Mouse (Mus musculus): ENCODE data around the gene Klf16.
"Not testable (repeated sequence)": the region's sequence is repeated elsewhere in the genome, so short reads cannot be mapped to it uniquely, and the experiment has no call there.

Klf16 gene

DNA sequence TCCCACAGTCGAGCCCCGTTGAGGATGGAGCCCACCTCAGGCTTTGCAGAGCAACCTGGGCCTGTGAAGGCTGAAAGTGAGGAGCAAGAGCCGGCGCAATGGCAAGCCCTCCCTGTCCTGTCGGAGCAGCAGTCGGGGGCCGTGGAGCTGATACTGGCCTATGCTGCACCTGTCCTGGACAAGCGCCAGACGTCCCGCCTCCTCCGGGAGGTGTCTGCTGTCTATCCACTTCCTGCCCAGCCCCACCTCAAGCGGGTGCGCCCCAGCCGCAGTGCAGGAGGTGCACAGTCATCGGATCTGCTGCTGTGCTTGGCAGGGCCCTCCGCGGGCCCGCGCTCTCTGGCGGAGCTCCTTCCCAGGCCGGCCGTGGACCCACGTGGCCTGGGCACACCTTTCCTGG lies 29.2 kb upstream of the Klf16 start:
- DNase-seq (ENCODE audit: low read depth, low spot score): peak; percentile 67

DNA sequence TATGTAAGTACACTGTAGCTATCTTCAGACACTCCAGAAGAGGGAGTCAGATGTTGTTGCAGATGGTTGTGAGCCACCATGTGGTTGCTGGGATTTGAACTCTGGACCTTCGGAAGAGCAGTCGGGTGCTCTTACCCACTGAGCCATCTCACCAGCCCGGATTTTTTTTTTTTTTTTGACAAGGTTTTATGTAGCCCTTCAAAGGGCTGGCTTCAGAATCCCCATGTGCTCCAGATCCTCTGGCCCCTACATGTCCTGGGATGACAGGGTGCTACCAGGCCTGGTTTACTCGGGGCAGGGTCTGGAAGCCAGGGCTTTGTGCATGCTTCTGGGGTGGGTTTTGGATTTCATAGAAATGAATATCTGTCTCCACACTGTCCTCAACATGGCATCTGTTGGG lies 28.6 kb upstream of the Klf16 start, which contains the start of gene Gm49322:
Gm49322 (plus strand) TSS at position 301 of the 400 bp plus-strand sequence.
- DNase-seq (ENCODE audit: low read depth, low spot score): not testable (repeated sequence)

GRCm38 (mm10) chr10:80604988-80605387 lies 27.9 kb upstream of the Klf16 start:
- no peak for DNase-seq (ENCODE audit: low read depth, low spot score)

DNA sequence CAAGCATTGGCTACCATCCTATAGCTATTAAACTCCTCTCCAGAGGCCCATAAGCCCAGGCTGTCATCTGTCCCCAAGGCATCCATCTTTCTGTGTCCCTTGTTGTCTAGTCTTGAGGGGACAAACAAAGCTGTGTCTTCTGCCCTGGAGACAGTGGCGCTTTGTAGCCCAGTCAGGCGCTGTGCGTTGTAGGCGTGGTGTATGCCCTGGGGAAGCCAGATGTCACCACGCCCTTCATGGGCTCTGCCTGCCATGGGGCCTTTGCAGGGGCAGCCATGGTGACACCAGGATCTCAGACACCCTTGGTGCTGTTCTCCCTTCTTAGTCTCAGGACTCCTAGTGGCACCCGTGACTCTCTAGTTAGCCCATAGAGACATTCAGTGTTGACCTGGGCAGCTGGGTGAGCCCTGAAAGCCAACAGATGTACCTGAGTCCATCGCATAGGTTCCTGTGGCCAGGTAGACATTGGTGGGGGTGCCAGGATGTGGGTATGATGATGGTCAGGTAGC lies 26.9 kb upstream of the Klf16 start:
- DNase-seq (ENCODE audit: low read depth, low spot score): peak; percentile 47

- no peak for DNase-seq (ENCODE audit: low read depth, low spot score)
Observed at GRCm38 (mm10) chr10:80603364-80603763, 26.2 kb upstream of the Klf16 start.

DNA sequence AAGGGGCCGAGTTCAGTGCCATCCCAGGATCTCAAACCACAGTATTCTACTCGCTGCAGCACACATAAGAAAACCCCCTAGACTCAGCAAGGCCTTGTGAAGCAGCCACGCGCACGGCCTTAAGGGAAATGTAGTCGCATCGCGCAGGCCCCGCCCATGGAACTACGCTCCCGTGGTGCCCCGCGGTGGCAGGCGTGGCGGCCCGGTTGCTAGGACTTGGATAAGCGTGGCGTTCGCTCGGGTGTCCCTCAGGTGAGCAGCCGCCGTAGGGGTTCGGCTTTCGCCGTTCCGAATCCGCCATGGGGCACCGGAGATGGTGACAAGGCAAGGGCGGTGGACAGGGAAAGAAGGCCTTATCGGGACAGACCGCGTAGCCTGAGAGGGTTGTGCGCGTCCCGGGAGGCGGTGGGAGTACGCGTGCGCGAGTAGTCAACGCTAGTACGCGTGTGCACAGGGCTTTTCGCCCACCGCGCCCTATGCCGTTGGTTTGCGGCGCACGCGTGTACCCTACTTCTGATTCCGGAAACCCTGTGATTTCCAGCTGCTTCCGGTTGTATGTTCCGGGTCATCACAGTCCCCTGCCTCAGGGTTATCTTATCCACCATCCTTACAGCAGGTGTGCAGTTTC lies 25.7 kb upstream of the Klf16 start, which contains the start of the genes Scamp4 and Adat3:
Scamp4 (plus strand) TSS at position 175 of the 628 bp plus-strand sequence.
Adat3 (plus strand) TSS at position 183 of the 628 bp plus-strand sequence.
- peak; percentile 98 for DNase-seq (ENCODE audit: low read depth, low spot score)

DNA sequence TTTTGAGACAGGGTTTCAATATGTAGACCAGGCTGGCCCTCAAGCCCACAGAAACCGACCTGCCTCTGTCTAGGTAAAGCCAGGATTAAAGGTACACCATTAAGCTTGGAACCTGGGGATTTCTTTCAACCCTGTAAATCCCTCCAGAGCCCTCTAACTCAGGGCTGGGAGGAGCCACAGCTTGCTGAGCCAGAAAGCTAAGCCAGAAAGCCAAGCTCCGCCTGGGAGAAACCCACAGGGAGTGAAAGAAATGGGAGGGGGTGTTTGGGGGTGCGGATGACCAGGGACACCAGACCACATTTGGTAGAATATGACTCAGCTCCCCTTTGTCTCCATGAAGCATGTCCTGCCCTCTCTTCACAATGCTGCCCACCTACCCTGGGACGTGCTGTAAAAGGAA lies 19.2 kb upstream of the Klf16 start:
- no peak for DNase-seq (ENCODE audit: low read depth, low spot score)

DNA sequence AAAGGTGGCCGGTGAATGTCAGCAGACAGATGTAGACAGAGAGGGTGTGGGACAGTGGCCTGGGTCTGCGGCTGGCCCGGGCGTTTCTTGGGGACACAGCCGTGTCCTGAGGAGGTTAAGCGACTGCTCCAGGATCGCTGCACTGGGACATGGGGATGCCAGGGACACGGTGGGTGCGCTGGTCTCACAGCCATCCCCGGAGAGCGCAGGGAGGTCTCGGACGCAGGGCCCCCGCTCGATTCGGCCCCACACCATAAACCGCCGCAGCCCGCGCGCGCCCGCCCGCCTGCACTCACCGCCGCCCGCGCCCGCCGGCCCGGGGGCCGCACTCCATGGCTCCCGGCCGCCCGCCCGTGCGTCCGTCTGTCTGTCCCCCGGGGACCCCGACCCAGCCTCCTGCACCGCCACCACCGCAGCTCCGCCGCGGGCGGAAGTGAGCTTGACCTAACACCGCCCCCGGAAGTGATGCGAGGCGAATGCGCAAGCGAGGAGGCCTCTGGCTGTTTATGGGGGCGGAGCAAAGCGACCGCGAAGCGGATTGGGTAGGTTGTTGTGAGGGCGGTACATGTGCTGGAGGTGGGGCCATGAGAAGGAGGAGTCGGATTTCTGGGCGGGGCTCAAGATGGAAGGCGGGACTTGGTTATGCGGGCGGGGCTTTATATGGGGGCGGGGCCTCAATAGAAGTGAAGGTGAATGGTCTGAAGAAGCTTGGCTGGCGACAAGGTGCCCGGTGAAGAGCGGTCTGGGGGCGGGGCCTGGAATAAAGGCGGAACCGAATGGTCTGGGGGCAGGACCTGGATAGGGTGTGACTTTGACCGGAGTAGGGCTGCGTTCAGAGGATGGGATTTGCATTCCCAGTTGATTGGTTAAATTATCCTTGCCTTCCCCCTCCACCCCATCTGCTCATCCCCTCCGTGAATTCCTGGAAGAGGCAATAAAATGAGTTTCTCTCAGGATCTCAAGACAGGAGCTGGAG lies 13.0 kb upstream of the Klf16 start, which contains the start of gene Abhd17a:
Abhd17a (minus strand) TSS at position 463 of the 976 bp plus-strand sequence.
- DNase-seq (ENCODE audit: low read depth, low spot score): peak; percentile 99

DNA sequence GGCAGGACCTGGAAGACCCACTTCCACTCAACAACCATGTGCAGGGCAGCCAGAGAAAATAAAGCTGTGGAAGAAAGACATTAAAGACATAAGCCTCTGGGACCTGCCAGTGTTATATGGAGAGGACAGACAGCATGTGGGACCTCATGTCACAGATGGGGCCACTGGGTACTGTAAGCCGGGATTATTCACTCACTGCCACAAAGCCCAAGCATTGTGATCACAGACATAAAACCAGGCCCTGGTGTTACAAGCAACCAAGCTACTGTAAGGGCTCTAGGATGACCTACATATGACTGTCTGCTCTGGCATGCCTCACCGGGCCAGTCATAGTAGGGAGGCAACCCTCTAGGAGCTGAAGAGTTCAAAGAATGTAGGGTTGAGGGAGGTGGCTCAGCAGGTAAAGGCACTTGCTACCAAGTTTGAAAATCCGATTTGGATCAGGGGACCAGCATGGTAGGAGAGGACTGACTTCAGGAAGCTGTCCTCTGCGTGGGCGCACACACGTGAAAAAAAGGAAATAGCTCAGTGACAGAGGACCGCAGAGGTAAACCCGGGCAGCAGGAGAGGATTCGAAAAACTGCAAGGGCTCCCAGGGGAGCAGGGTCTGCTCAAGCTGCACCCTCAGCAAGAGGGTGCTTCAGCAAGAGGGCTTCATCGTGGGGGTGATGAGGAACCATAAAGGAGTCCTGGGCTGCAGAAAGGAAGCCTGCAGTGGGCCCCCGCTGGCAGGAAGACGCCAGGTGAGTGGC lies 12.2 kb upstream of the Klf16 start:
- DNase-seq (ENCODE audit: low read depth, low spot score): no peak

DNA sequence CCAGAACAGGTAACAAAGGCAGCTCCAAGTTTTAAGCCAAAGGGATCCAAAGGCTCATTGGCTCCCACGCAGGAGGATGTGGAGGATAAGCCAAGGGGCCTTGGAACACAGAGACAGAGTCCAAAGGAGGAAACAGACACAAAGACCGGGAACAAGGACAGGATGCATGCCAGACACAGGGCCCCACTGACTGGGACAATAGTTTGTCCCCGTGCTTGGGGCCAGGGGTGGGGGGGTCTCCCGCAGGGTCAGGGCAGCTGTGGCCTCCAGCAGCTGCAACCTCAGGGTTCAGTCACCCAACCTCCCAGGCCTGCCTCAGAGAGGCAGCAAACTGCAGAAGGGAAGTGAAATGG lies 10.2 kb upstream of the Klf16 start:
- no peak for DNase-seq (ENCODE audit: low read depth, low spot score)

GRCm38 (mm10) chr10:80586407-80587304 lies 9.5 kb upstream of the Klf16 start:
- DNase-seq (ENCODE audit: low read depth, low spot score): no peak

DNA sequence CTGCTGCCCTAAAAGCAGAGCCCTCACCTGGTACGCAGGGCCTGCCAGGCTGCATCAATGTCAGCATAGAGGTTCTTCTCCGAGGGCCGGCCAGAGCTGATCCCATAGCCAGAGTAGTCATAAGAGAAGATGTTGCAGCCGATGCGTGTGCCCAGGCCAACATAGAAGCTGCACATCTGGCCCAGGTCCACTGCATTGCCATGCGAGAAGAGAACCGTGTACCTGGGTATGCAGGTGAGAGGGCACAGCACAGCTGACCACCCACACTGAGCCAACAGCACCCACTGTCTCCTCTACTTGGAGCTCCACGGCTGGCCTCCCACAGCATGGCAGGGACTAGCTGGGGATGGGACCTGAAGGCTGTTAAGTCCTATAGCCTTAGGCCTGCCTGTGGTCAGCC lies 8.5 kb upstream of the Klf16 start:
- no peak for DNase-seq (ENCODE audit: low read depth, low spot score)

- no peak for DNase-seq (ENCODE audit: low read depth, low spot score)
Observed at GRCm38 (mm10) chr10:80584642-80585552, 7.8 kb upstream of the Klf16 start.

DNA sequence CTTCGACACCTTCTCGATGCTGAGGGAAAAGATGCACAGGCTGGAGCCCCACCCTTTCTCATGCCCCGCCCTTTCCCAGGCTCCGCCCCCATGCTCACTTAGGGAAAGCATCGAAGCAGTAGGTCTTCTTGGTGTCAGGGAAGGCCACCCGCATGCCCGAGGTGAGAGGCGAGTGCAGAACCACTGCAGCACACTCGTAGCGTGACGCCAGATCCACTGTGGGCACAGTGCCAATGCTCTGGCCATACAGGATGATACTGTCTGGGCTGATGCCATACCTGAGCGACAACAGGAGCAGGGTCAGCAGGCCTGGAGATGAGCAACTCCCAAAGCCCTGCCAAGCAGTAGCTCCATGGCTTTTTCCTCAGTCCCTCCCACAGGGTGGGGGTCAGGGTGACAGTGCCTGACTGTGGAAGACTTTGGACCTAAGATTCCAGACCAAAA lies 6.9 kb upstream of the Klf16 start:
- peak; percentile 85 for DNase-seq (ENCODE audit: low read depth, low spot score)

DNA sequence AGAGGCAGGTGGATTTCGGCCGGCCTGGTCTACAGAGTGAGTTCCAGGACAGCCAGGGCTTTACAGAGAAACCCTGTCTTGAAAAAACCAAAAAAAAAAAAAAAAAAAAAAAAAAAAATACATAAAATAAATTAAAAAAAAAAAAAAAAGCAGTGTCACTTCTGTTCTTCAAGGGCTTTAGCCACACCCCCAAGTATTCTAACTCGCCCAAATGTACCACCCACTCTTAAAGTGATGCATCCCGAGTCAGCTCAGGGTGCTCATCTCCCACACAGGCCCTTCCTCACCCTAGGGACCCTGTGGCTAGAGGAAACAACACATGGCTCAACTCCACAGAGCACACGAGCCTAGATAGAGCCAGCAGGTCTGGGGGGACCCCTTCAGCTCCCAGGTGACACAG lies 5.9 kb upstream of the Klf16 start:
- no peak for DNase-seq (ENCODE audit: low read depth, low spot score)

- peak; percentile 95 for DNase-seq (ENCODE audit: low read depth, low spot score)
Observed at GRCm38 (mm10) chr10:80578911-80579310, 1.8 kb upstream of the Klf16 start.

DNA sequence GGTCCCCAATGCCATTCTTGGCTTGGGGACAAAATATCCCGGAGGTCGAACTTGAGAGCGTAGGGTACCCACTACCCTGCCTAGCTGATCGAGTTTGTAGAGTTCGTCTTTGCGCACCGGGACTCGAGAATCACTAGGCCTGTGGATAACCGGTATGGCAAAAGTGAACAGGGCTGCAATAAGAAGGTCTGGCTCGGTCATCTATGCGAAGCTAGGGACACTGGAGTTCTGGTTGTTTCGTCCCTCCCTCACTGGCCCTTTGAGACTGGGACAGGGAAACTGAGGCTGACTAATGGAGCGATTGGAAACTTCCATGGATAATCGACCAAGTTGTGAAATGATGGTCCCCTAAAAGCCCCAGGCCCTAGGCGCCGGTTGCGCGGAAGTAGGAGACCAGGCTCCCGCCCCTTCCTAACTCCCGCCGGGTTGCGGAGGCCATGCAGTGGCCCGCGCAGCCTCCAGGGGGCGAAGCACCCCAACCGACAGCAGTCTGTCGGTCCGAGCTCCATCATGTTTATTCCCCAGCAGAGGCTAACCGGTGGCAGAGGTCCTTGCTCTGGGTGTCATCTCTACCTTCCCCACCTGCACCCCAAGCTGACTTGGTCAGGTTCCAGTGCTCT lies 1.1 kb upstream of the Klf16 start:
- peak; percentile 95 for DNase-seq (ENCODE audit: low read depth, low spot score)

DNA sequence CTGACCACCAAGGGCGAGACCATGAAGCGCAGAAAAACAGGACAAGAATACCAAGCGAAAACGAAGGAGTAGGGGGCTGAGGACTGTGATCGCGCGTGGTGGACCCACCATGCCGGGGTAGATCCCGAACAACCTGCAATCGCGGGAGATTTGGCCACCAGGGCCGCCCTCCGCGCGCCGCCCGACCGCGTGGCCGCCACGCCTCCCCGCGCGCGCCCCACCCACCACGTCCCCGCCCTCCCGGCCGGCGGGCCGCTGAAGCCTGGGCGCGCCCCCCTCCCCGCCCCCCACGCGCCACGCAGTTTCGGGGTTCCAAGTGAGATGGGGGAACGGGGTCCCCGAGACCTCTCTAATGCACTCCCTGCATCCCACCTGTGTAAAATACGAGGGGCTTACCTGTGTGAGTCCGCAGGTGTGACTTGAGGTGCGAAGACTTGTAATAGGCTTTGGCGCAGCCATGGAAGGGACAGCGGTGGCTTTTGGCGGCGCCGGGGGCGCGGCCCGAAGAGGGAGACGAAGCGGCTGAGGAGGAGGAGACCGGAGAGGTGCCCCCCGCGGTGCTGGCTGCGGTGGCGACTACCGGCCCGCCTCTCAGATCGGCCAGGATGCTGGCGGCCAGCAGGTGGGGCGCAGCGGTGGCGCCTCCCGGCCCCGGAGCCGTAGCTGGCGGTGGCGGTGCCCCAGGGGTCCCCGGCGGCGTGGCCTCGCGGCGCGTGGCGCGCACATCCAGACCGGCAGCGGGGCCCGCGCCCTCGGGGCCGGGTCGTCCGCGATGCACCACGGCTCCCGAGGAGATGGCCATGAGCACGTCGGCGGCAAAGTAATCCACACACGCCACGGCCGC lies 548 bp downstream of the Klf16 start:
- DNase-seq (ENCODE audit: low read depth, low spot score): peak; percentile 76
